ENCODE assay signal across 15 mouse cellular contexts in the genomic region with DNA sequence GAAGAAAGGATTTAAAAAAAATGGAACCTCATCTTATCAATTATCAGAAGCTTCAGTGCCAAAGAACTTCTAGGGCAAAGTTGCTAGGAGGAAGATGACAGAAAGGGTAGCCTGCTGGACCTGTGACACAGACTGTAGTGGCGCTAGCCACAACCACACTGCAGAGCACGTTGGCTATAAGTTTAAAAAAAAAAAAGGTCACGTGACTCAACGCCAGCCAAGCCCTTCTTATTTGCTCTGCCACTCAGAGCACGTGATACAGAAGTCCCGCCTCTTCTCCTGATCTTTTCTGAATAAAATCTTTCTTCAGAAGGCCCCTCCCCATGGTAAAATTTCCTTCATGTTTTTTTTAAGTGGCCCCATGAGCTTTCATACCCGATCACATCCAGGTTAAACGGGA.
"Had no signal": no experiment of that assay in that cellular context is flagged by ENCODE, and none has a peak within 500 bp of the region (broad histone marks: within the 10 kb centered on the region; RNA-seq: fewer than 3 reads in every experiment).

No protein-coding gene starts in this region.

- H3K27me3 ChIP-seq: midbrain, embryonic 13.5 days; midbrain, embryonic 15.5 days; neural tube, embryonic 12.5 days; stomach, embryonic 15.5 days had no signal

- DNase-seq: lung, adult 18-20 months; lung, embryonic 14.5 days; lung, postnatal 10 days; lung, postnatal 4 days; right cerebral cortex, postnatal 14 days; thymus, adult 2 months; thymus, postnatal 25 days; thymus, postnatal 4 days had no signal

- H3K4me3 ChIP-seq: megakaryocyte, embryonic 14.5 days; midbrain, embryonic 13.5 days; midbrain, embryonic 15.5 days; neural tube, embryonic 12.5 days; stomach, embryonic 15.5 days had no signal

- H3K27ac ChIP-seq: liver, embryonic 14.5 days; midbrain, embryonic 13.5 days; midbrain, embryonic 15.5 days; neural tube, embryonic 12.5 days; stomach, embryonic 15.5 days; stomach, postnatal 0 days had no signal

- ATAC-seq: midbrain, embryonic 13.5 days; midbrain, embryonic 15.5 days had no signal

- H3K9me3 ChIP-seq: midbrain, embryonic 13.5 days; midbrain, embryonic 15.5 days; neural tube, embryonic 12.5 days; stomach, embryonic 15.5 days had no signal

- H3K36me3 ChIP-seq: midbrain, embryonic 13.5 days; midbrain, embryonic 15.5 days; neural tube, embryonic 12.5 days; stomach, embryonic 15.5 days had no signal

- H3K9ac ChIP-seq: liver, embryonic 14.5 days; lung, embryonic 14.5 days; midbrain, embryonic 13.5 days; midbrain, embryonic 15.5 days; neural tube, embryonic 12.5 days; stomach, embryonic 15.5 days had no signal

- H3K4me1 ChIP-seq: stomach, embryonic 15.5 days had no signal
